Mouse (Mus musculus) hindbrain, embryonic 11.5 days (tissue): ENCODE measurements around the gene Kmt2d. TPM values are rescaled to one million over a fixed set of nuclear protein-coding genes. Genes with fewer than 3 reads are reported as not detected.
"Not testable (repeated sequence)": the region's sequence is repeated elsewhere in the genome, so short reads cannot be mapped to it uniquely, and the experiment has no call there.

ENCODE experiments used
- ATAC-seq: fragments of 200-750 bp; cut with Nextera tagmentation; 2 replicates; pipeline ENCODE4 v1.8.0; 2017; ENCODE audit warnings: mild to moderate bottlenecking, moderate TSS enrichment, moderate library complexity; ENCODE audit not compliant: low FRiP score
- DNase-seq: peaks from one replicate; pipeline ENCODE4 v3.0.0-alpha.2; 2015; ENCODE audit warnings: low spot score
- H3K27ac ChIP-seq: fragments of 300-500 bp; sonication (generic); 2 replicates; pipeline ENCODE4 v1.5.1; 2014; ENCODE audit warnings: mild to moderate bottlenecking, low read depth, low read length
- H3K27me3 ChIP-seq: fragments of 300-500 bp; sonication (generic); 2 replicates; pipeline ENCODE4 v1.6.1; 2014; ENCODE audit warnings: mild to moderate bottlenecking, low read length, moderate library complexity, mixed read lengths; ENCODE audit not compliant: control insufficient read depth, insufficient read depth
- H3K36me3 ChIP-seq: fragments of 300-500 bp; sonication (generic); 2 replicates; pipeline ENCODE4 v1.6.1; 2014; ENCODE audit warnings: mild to moderate bottlenecking, low read length, moderate library complexity, mixed read lengths; ENCODE audit not compliant: control insufficient read depth, insufficient read depth
- H3K4me1 ChIP-seq: fragments of 300-500 bp; sonication (generic); replicated peaks from 2 replicates; pipeline ENCODE4 v1.6.1; 2014; ENCODE audit warnings: low read length, mixed read lengths; ENCODE audit not compliant: control insufficient read depth, insufficient read depth
- H3K4me2 ChIP-seq: fragments of 300-500 bp; sonication (generic); replicated peaks from 2 replicates; pipeline ENCODE4 v1.6.1; 2014; ENCODE audit warnings: mild to moderate bottlenecking, low read depth, low read length
- H3K4me3 ChIP-seq: fragments of 300-500 bp; sonication (generic); 2 replicates; pipeline ENCODE4 v1.5.1; 2014; ENCODE audit warnings: low read depth, low read length
- H3K9ac ChIP-seq: fragments of 300-500 bp; sonication (generic); 2 replicates; pipeline ENCODE4 v1.6.1; 2014; ENCODE audit warnings: low read depth, low read length
- H3K9me3 ChIP-seq: fragments of 300-500 bp; sonication (generic); 2 replicates; pipeline ENCODE4 v1.6.1; 2016; ENCODE audit warnings: low read length; ENCODE audit not compliant: control insufficient read depth
- WGBS: fragments of 180-500 bp; shearing (Covaris S2); extraction: QIAGEN DNeasy Blood & Tissue Kit; methylation state at CpG from one replicate; pipeline ENCODE4 v1.1.7; 2014; 5-methylcytosine and 5-hydroxymethylcytosine counted together
- polyA plus RNA-seq: library from polyadenylated mRNA; unstranded; fragments of >200 nt; fragmentation: Nextera tagmentation; extraction: Ambion mirVana; gene quantifications from 2 replicates; pipeline ENCODE4 v1.2.1, GENCODE M21; 2014

The Kmt2d gene
- polyA plus RNA-seq, 1 experiment from 2014 or later = 20.5 TPM

- Histone ChIP-seq H3K27me3 (peaks cover 24% of the 10 kb centered on the region), H3K4me2 (no peak overlapping the region), H3K27ac (no peak overlapping the region), H3K9ac (no peak overlapping the region), H3K9me3 (no peaks in the 10 kb centered on the region), H3K4me3 (no peak overlapping the region), H3K36me3 (no peaks in the 10 kb centered on the region), H3K4me1 (peaks cover 4% of the 10 kb centered on the region; the same call in 1 of the 2 replicates)
- DNase-seq (no peak), ATAC-seq (no peak)
- 86% methylated on average over 20 of the region's 20 CpGs for WGBS
Observed at GRCm38 (mm10) chr15:98812741-98813424, 58.1 kb downstream of the Kmt2d start.

- H3K27ac ChIP-seq, H3K9me3 ChIP-seq, H3K4me2 ChIP-seq, ATAC-seq, DNase-seq, H3K4me3 ChIP-seq, H3K9ac ChIP-seq, H3K36me3 ChIP-seq: not testable (repeated sequence)
- H3K4me1 ChIP-seq = peaks cover 19% of the 10 kb centered on the region
- 66% methylated on average over 6 of the region's 6 CpGs for WGBS
- H3K27me3 ChIP-seq = peaks cover 50% of the 10 kb centered on the region
Observed at GRCm38 (mm10) chr15:98810212-98810611, 60.8 kb downstream of the Kmt2d start.

GRCm38 (mm10) chr15:98809390-98809789 lies 61.6 kb downstream of the Kmt2d start, which contains the start of gene Ddn:
TSS of gene Ddn (minus strand) at chr15:98809490.
- H3K4me1 ChIP-seq = peaks cover 19% of the 10 kb centered on the region
- no peaks in the 10 kb centered on the region for H3K9me3 ChIP-seq
- WGBS = 31% methylated on average over 3 of the region's 3 CpGs
- peak within 1 kb of the TSS; percentile 54; the same call in 1 of the 2 replicates for H3K4me2 ChIP-seq
- H3K4me3 ChIP-seq = peak within 1 kb of the TSS; percentile 24; the same call in 1 of the 2 replicates
- no peaks in the 10 kb centered on the region for H3K36me3 ChIP-seq
- no peak within 1 kb of the TSS for H3K9ac ChIP-seq
- no peak within 1 kb of the TSS for H3K27ac ChIP-seq
- ATAC-seq (no peak), DNase-seq (no peak)
- peaks cover 59% of the 10 kb centered on the region for H3K27me3 ChIP-seq

GRCm38 (mm10) chr15:98808651-98809134 lies 62.3 kb downstream of the Kmt2d start:
- no peak overlapping the region for H3K4me3 ChIP-seq
- no peak overlapping the region for H3K9ac ChIP-seq
- 0 out of 2 replicates have a peak overlapping the region, but pooled peaks have one; percentile 54 for H3K4me2 ChIP-seq
- H3K27me3 ChIP-seq = peaks cover 66% of the 10 kb centered on the region
- ATAC-seq (no peak), DNase-seq (peak; percentile 37)
- 5% methylated on average over 6 of the region's 6 CpGs for WGBS
- no peaks in the 10 kb centered on the region for H3K36me3 ChIP-seq
- H3K27ac ChIP-seq = no peak overlapping the region
- peaks cover 19% of the 10 kb centered on the region for H3K4me1 ChIP-seq
- no peaks in the 10 kb centered on the region for H3K9me3 ChIP-seq

GRCm38 (mm10) chr15:98807895-98808650 lies 62.9 kb downstream of the Kmt2d start:
- WGBS = under 1% methylated on average over 30 of the region's 34 CpGs
- Histone ChIP-seq H3K27ac (no peak overlapping the region), H3K36me3 (no peaks in the 10 kb centered on the region), H3K4me1 (peaks cover 19% of the 10 kb centered on the region), H3K4me3 (peak overlapping the region; percentile 24), H3K9ac (0 out of 2 replicates have a peak overlapping the region, but pooled peaks have one; percentile 23), H3K4me2 (peak overlapping the region; percentile 54), H3K27me3 (peaks cover 72% of the 10 kb centered on the region), H3K9me3 (no peaks in the 10 kb centered on the region)
- peak; percentile 47 for DNase-seq
- no peak for ATAC-seq

GRCm38 (mm10) chr15:98806809-98807770 lies 63.9 kb downstream of the Kmt2d start:
- H3K9ac ChIP-seq = no peak overlapping the region
- DNase-seq = peak; percentile 56
- peak overlapping the region; percentile 24 for H3K4me3 ChIP-seq
- H3K9me3 ChIP-seq = no peaks in the 10 kb centered on the region
- no peak for ATAC-seq
- H3K27me3 ChIP-seq = peaks cover 82% of the 10 kb centered on the region
- no peak overlapping the region for H3K27ac ChIP-seq
- WGBS = 1% methylated on average over 54 of the region's 58 CpGs
- H3K36me3 ChIP-seq = no peaks in the 10 kb centered on the region
- H3K4me2 ChIP-seq = peak overlapping the region; percentile 54
- peaks cover 19% of the 10 kb centered on the region for H3K4me1 ChIP-seq

- Histone ChIP-seq H3K4me1 (peaks cover 19% of the 10 kb centered on the region), H3K27ac (no peak overlapping the region), H3K27me3 (peaks cover 90% of the 10 kb centered on the region), H3K36me3 (no peaks in the 10 kb centered on the region), H3K4me2 (peak overlapping the region; percentile 54), H3K4me3 (peak overlapping the region; percentile 33), H3K9me3 (no peaks in the 10 kb centered on the region), H3K9ac (no peak overlapping the region)
- 2% methylated on average over 30 of the region's 30 CpGs for WGBS
- DNase-seq (peak; percentile 52), ATAC-seq (peak; percentile 3; the same call in 1 of the 2 replicates)
Observed at GRCm38 (mm10) chr15:98806071-98806808, 64.8 kb downstream of the Kmt2d start.
